Mouse (Mus musculus) stomach, postnatal 0 days (tissue): ENCODE results near the gene Socs4. TPM values are rescaled to one million over a fixed set of nuclear protein-coding genes. Genes with fewer than 3 reads are reported as not detected.

Experiments
- ATAC-seq: fragments of 200-750 bp; cut with Nextera tagmentation; 2 replicates; pipeline ENCODE4 v1.8.0; 2017; ENCODE audit not compliant: low FRiP score, low TSS enrichment
- DNase-seq: peaks from one replicate; pipeline ENCODE4 v3.0.0-alpha.2; 2016; ENCODE audit warnings: low spot score
- H3K27ac ChIP-seq: fragments of 300-500 bp; sonication (generic); replicated peaks from 2 replicates; pipeline ENCODE4 v1.5.1; 2014; ENCODE audit warnings: mild to moderate bottlenecking, control low read depth
- H3K27me3 ChIP-seq: fragments of 300-500 bp; sonication (generic); 2 replicates; pipeline ENCODE4 v1.6.1; 2014; ENCODE audit warnings: low read length; ENCODE audit not compliant: control insufficient read depth, insufficient read depth
- H3K36me3 ChIP-seq: fragments of 300-500 bp; sonication (generic); 2 replicates; pipeline ENCODE4 v1.6.1; 2014; ENCODE audit warnings: low read length, mixed read lengths; ENCODE audit not compliant: control insufficient read depth, insufficient read depth
- H3K4me1 ChIP-seq: fragments of 300-500 bp; sonication (generic); replicated peaks from 2 replicates; pipeline ENCODE4 v1.6.1; 2014; ENCODE audit warnings: antibody characterized with exemption; ENCODE audit not compliant: control insufficient read depth, insufficient read depth
- H3K4me2 ChIP-seq: fragments of 300-500 bp; sonication (generic); replicated peaks from 2 replicates; pipeline ENCODE4 v1.6.1; 2014; ENCODE audit warnings: low read depth, mild to moderate bottlenecking, control low read depth, moderate library complexity
- H3K4me3 ChIP-seq: fragments of 300-500 bp; sonication (generic); 2 replicates; pipeline ENCODE4 v1.5.1; 2014; ENCODE audit warnings: low read depth, low read length, control low read depth
- H3K9ac ChIP-seq: fragments of 300-500 bp; sonication (generic); 2 replicates; pipeline ENCODE4 v1.6.1; 2014; ENCODE audit warnings: mild to moderate bottlenecking, low read length, control low read depth, mixed read lengths
- H3K9me3 ChIP-seq: fragments of 300-500 bp; sonication (generic); 2 replicates; pipeline ENCODE4 v1.6.1; 2016; ENCODE audit warnings: low read length; ENCODE audit not compliant: control insufficient read depth
- CTCF ChIP-seq: IDR thresholded peaks from 2 replicates; pipeline ENCODE4 v1.5.1; 2016; ENCODE audit warnings: antibody characterized with exemption, low read depth, mild to moderate bottlenecking, moderate library complexity
- EP300 ChIP-seq: optimal IDR thresholded peaks from 2 replicates; pipeline ENCODE3; 2016; ENCODE audit warnings: antibody characterized with exemption
- WGBS: fragments of 180-500 bp; shearing (Covaris S2); extraction: QIAGEN DNeasy Blood & Tissue Kit; methylation state at CpG from one replicate; pipeline ENCODE4 v1.1.7; 2014; 5-methylcytosine and 5-hydroxymethylcytosine counted together
- polyA plus RNA-seq: library from polyadenylated mRNA; unstranded; fragments of >200 nt; fragmentation: Nextera tagmentation; extraction: Ambion mirVana; gene quantifications from 2 replicates; pipeline ENCODE4 v1.2.1, GENCODE M21; 2015

Gene Socs4
- polyA plus RNA-seq, 1 experiment from 2014 or later = 2.9 TPM

DNA sequence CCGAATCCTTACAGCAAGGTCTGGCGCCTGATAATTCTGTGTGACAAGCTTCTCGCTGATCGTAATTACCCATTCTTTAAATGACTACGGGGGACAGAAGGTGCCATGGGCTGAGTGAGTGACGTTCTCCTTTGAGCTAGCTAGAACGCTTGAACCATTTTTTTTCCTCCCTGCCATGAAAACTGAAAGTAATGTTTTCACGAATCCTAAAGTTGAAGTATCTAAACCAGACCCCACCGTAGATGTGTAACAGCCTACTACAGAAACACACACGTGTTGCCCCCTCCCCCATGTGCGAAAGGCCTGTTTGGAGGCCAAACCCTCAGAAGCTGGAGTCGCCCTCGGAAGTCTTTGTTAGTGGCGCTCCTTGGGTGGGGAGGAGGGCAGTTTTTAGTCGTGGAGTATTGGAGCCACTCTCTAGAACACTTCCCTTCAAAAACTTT, 22.1 kb downstream of the Socs4 start:
- WGBS = under 1% methylated on average over 15 of the region's 15 CpGs
- Histone ChIP-seq H3K4me1 (0 out of 2 replicates have a peak, but pooled peaks cover 8% of the 10 kb centered on the region), H3K27me3 (no peaks in the 10 kb centered on the region), H3K9me3 (no peaks in the 10 kb centered on the region), H3K9ac (peak overlapping the region; percentile 96), H3K36me3 (no peaks in the 10 kb centered on the region), H3K4me2 (peak overlapping the region; percentile 56), H3K27ac (peak overlapping the region; percentile 96), H3K4me3 (peak overlapping the region; percentile 99)
- ATAC-seq (peak; percentile 13; the same call in 1 of the 2 replicates), DNase-seq (peak; percentile 46)
- TF ChIP-seq EP300 (no peak), CTCF (no peak)

GRCm38 (mm10) chr14:47302885-47303680, 26.4 kb downstream of the Socs4 start:
- Histone ChIP-seq H3K27ac (no peak overlapping the region), H3K9ac (no peak overlapping the region), H3K9me3 (no peaks in the 10 kb centered on the region), H3K36me3 (no peaks in the 10 kb centered on the region), H3K4me3 (no peak overlapping the region), H3K27me3 (no peaks in the 10 kb centered on the region), H3K4me2 (no peak overlapping the region), H3K4me1 (0 out of 2 replicates have a peak, but pooled peaks cover 4% of the 10 kb centered on the region)
- TF ChIP-seq EP300 (no peak), CTCF (no peak)
- WGBS = 66% methylated on average over 14 of the region's 14 CpGs
- DNase-seq (no peak), ATAC-seq (no peak)

DNA sequence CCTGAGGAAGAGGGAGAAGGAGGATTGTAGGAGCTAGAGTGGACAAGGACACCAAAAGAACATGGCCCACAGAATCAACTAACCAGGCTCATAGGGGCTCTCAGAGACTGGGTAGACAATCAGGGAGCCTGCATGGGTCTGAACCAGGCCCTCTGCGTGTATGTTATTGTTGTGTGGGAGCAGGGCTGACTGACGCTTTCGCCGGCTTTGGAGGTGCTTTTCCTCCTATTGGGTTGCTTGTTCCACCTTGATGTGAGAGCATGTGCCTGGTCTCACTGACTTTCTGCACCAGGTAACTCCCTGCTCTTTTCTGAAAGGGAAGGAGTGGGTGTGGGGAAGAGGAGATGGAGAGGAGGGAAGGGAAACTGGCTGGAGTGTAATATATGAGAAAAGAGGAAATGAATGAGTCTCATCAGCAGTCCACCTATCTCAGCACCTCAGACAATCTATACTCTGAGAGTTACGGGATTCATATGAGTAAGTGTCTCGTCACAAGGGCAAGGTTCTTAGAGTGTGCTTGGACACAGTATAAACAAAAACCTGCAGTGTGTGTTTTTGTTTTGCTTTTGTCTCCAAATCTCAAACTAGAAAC, 28.2 kb downstream of the Socs4 start:
- 0 out of 2 replicates have a peak, but pooled peaks cover under 1% of the 10 kb centered on the region for H3K4me1 ChIP-seq
- no peak overlapping the region for H3K27ac ChIP-seq
- no peak overlapping the region for H3K4me2 ChIP-seq
- H3K27me3 ChIP-seq = no peaks in the 10 kb centered on the region
- ATAC-seq (no peak), DNase-seq (no peak)
- no peaks in the 10 kb centered on the region for H3K36me3 ChIP-seq
- WGBS = 81% methylated on average over 6 of the region's 6 CpGs
- no peaks in the 10 kb centered on the region for H3K9me3 ChIP-seq
- H3K9ac ChIP-seq = no peak overlapping the region
- no peak overlapping the region for H3K4me3 ChIP-seq
- TF ChIP-seq CTCF (no peak), EP300 (no peak)

- Histone ChIP-seq H3K4me3 (no peak overlapping the region), H3K4me2 (no peak overlapping the region), H3K36me3 (peaks cover 8% of the 10 kb centered on the region), H3K9ac (no peak overlapping the region), H3K4me1 (no peaks in the 10 kb centered on the region), H3K27me3 (no peaks in the 10 kb centered on the region), H3K9me3 (no peaks in the 10 kb centered on the region), H3K27ac (no peak overlapping the region)
- WGBS = 62% methylated on average over 4 of the region's 4 CpGs
- TF ChIP-seq CTCF = no peak
- no peak for TF ChIP-seq EP300
- DNase-seq (no peak), ATAC-seq (no peak)
Measured at GRCm38 (mm10) chr14:47305933-47306332, 29.2 kb downstream of the Socs4 start.

GRCm38 (mm10) chr14:47307669-47308068, 30.9 kb downstream of the Socs4 start:
- Histone ChIP-seq H3K4me3 (no peak overlapping the region), H3K4me1 (no peaks in the 10 kb centered on the region), H3K27me3 (no peaks in the 10 kb centered on the region), H3K9ac (no peak overlapping the region), H3K9me3 (no peaks in the 10 kb centered on the region), H3K36me3 (peaks cover 13% of the 10 kb centered on the region), H3K27ac (no peak overlapping the region), H3K4me2 (no peak overlapping the region)
- TF ChIP-seq EP300 (no peak), CTCF (no peak)
- WGBS = 74% methylated on average over 3 of the region's 3 CpGs
- ATAC-seq (peak; percentile 65; the same call in 1 of the 2 replicates), DNase-seq (no peak)

DNA sequence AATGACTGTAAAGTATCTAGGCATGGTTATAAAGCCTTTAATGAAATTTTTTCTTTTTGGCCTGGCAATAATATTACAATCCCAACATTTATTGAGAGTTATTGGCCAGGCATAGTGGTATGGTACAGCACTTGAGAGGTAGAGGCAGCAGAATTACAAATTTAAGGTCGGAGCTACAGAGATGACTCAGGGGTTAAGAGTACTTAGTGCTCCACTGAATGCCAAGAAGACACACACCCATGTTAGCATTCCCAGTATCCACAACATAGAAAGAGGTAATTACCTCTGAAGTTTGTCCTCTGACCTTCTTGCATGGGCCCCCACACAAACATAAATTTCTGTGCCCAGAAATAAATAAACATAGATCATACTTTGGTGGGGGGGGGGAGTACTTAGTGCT, 32.3 kb downstream of the Socs4 start:
- TF ChIP-seq EP300 (no peak), CTCF (no peak)
- Histone ChIP-seq H3K4me2 (no peak overlapping the region), H3K9me3 (no peaks in the 10 kb centered on the region), H3K4me3 (no peak overlapping the region), H3K27me3 (no peaks in the 10 kb centered on the region), H3K4me1 (no peaks in the 10 kb centered on the region), H3K27ac (no peak overlapping the region), H3K9ac (no peak overlapping the region), H3K36me3 (peaks cover 13% of the 10 kb centered on the region)
- ATAC-seq = peak; percentile 61
- DNase-seq = no peak
- 61% methylated on average over 1 of the region's 1 CpGs for WGBS
